Mouse (Mus musculus): ENCODE data around the gene Zcchc4. TPM values are rescaled to one million over a fixed set of nuclear protein-coding genes. Genes with fewer than 3 reads are reported as not detected.

The Zcchc4 gene
- total RNA-seq (2023) = 18.3 TPM

DNA sequence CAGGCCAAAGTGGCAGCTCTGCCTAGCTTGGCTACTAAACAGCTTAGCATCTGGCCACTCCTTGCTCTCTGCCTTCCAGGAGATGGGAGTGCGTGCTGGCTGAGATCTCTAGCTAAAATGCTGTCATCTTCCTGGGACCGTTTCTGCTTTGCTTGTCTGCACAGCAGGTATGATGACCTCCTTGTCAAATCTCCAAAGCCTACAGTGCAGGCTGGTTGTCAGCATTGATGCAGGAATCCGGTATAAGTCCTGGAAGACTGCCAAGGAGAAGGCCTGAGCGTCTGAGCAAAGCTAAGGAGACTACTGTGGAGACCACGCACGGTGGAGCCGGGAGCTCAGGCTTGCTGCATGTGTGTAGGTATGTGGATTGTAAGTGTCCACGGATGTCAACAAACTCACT is at the start of gene Zcchc4:
Gene Zcchc4 (plus strand): TSS at position 173 of the 400 bp plus-strand sequence.

DNA sequence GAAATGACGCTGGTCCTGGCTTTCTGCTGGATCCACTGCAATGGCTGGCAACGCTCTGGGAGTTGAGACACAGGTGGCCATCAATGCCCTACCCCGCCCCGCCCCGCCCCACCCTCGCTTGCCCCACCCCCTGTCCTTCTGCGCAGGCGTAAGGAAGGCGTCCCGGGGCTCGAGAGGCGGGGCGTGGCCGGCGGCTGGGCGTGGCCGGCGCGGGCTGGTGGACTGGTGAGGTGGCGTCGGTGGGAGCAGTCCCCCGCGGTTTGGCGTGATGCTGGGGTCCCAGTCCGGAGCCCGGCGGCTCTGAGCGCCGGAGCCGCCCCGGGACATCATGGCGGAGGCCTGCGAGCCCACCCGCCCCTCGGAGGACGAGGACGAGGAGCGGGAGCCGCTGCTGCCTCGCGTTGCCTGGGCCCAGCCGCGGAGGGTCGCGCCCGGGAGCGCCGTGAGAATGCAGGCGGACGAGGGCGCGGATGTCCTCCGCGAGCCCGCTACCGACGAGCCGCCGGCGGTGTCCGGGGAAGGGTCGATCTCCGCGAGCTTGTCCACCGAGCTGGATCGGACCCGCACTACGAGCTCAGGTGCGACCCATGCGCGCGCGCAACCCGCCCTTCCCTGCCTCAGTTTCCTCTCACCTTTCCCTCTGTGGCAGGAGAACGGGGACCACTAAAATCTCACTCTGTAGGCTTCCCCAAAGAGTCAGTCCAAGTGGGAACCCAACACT is 33.7 kb upstream of the Zcchc4 start, which contains the start of gene Pi4k2b:
Gene Pi4k2b (plus strand): TSS at position 184 of the 721 bp plus-strand sequence.

DNA sequence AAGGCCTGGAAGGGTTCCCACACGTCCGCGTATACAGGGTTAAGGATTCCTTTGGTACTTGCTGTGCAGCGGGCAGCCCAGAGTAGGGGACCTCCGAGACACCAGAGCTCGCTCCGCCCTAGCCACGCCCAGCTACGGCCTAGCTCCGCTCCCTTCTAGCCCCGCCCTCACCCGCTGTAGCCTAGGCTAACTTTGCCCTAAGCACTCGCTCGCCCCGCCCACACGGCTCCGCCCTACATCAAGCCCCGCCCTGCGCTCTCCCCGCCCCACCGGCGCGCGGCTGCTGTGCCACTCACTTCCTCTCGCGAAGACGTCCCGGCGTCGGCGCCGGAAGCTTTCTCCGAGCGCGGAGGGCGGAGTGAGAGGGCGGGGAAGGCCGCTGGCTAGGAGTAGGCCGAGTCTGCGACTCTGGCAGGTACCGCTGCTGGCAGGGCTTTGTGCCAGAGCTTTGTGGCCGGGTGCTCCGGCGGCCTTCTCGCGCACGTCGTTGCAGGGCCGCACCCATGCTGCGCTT is 58.6 kb downstream of the Zcchc4 start, which contains the start of gene Anapc4:
Gene Anapc4 (plus strand): TSS at position 252 of the 514 bp plus-strand sequence.

Other genes with a start within 250 kb of the Zcchc4 start
- gene Lgi2, start 208.9 kb upstream of the Zcchc4 start, total RNA-seq (2023) = not detected
- gene Sepsecs, start 105.7 kb upstream of the Zcchc4 start, total RNA-seq (2023) = 17.3 TPM
- 14.5 TPM for gene Pi4k2b, start 33.8 kb upstream of the Zcchc4 start, total RNA-seq (2023)
- 62.1 TPM for gene Anapc4, start 58.6 kb downstream of the Zcchc4 start, total RNA-seq (2023)